Mouse (Mus musculus): ENCODE measurements around the gene Smpdl3b. TPM values are rescaled to one million over a fixed set of nuclear protein-coding genes. Genes with fewer than 3 reads are reported as not detected.

The Smpdl3b gene
- polyA plus RNA-seq, 1 experiment from 2014 or later, result 5.3 TPM

Other genes with a start within 250 kb of the Smpdl3b start
- 12.4 and 13.7 TPM in 2 replicates for gene Sesn2, start 246.8 kb downstream of the Smpdl3b start, polyA plus RNA-seq (2015; fragmentation: Nextera tagmentation; extraction: Ambion mirVana)
- 1,031 and 1,078 TPM in 2 replicates for gene Atpif1, start 223.6 kb downstream of the Smpdl3b start, polyA plus RNA-seq (2015; fragmentation: Nextera tagmentation; extraction: Ambion mirVana)
- 138 and 149 TPM in 2 replicates for gene Dnajc8, start 221.7 kb downstream of the Smpdl3b start, polyA plus RNA-seq (2015; fragmentation: Nextera tagmentation; extraction: Ambion mirVana)
- gene Ptafr, start 193.2 kb downstream of the Smpdl3b start, polyA plus RNA-seq (2015; fragmentation: Nextera tagmentation; extraction: Ambion mirVana), result 1.0 and 1.2 TPM in 2 replicates
- 23.5 and 23.8 TPM in 2 replicates for gene Eya3, start 118.3 kb downstream of the Smpdl3b start, polyA plus RNA-seq (2015; fragmentation: Nextera tagmentation; extraction: Ambion mirVana)
- 4.9 and 6.0 TPM in 2 replicates for gene Xkr8, start 24.7 kb downstream of the Smpdl3b start, polyA plus RNA-seq (2015; fragmentation: Nextera tagmentation; extraction: Ambion mirVana)
- 67.0 and 75.3 TPM in 2 replicates for gene Rpa2, start 11.1 kb upstream of the Smpdl3b start, polyA plus RNA-seq (2015; fragmentation: Nextera tagmentation; extraction: Ambion mirVana)
- gene Themis2, start 39.1 kb upstream of the Smpdl3b start, polyA plus RNA-seq (2015; fragmentation: Nextera tagmentation; extraction: Ambion mirVana), result 1.4 and 1.8 TPM in 2 replicates
- 52.0 and 54.1 TPM in 2 replicates for gene Ppp1r8, start 85.9 kb upstream of the Smpdl3b start, polyA plus RNA-seq (2015; fragmentation: Nextera tagmentation; extraction: Ambion mirVana)
- 59.6 and 62.7 TPM in 2 replicates for gene Stx12, start 127.3 kb upstream of the Smpdl3b start, polyA plus RNA-seq (2015; fragmentation: Nextera tagmentation; extraction: Ambion mirVana)
- 31.9 and 34.0 TPM in 2 replicates for gene Fam76a, start 165.3 kb upstream of the Smpdl3b start, polyA plus RNA-seq (2015; fragmentation: Nextera tagmentation; extraction: Ambion mirVana)
- 1.2 and 1.8 TPM in 2 replicates for gene Fgr, start 216.8 kb upstream of the Smpdl3b start, polyA plus RNA-seq (2015; fragmentation: Nextera tagmentation; extraction: Ambion mirVana)